In genomic region chr3:36496746-36497145, GRCm38 (mm10) we compare ENCODE assay signal across 9 mouse cellular contexts. TPM values are rescaled to one million over a fixed set of nuclear protein-coding genes. Genes with fewer than 3 reads are reported as not detected.
A peak's percentile ranks its signal among the peaks of the same experiment; 100 is the strongest.
DNase-seq lines count a peak whose midpoint lies in the region; ATAC-seq and TF ChIP-seq lines count a peak whose summit lies in the region.
"Had no signal": no experiment of that assay in that cellular context is flagged by ENCODE, and none has a peak within 500 bp of the region (broad histone marks: within the 10 kb centered on the region; RNA-seq: fewer than 3 reads in every experiment).

No protein-coding gene starts in this region.

- no peaks in the 10 kb centered on the region for H3K9me3 ChIP-seq in embryonic facial prominence, embryonic 10.5 days
- no peaks in the 10 kb centered on the region for H3K9me3 ChIP-seq in kidney, postnatal 0 days (replicated peaks; ENCODE audit: low read length)
- H3K9me3 ChIP-seq in liver, postnatal 0 days (ENCODE audit: low read length), result no peaks in the 10 kb centered on the region
- H3K9me3 ChIP-seq: hindbrain, embryonic 15.5 days had no signal

- H3K9ac ChIP-seq in kidney, postnatal 0 days (ENCODE audit: low read depth, low read length), result no peak overlapping the region
- no peak overlapping the region for H3K9ac ChIP-seq in liver, postnatal 0 days (replicated peaks)
- H3K9ac ChIP-seq: hindbrain, embryonic 15.5 days had no signal

- peak; percentile 53 for ATAC-seq in kidney, postnatal 0 days (replicated peaks; ENCODE audit: low FRiP score, low read depth)
- ATAC-seq in liver, postnatal 0 days, result no peak

- 0 out of 2 replicates have a peak, but pooled peaks cover 2% of the 10 kb centered on the region for H3K4me1 ChIP-seq in embryonic facial prominence, embryonic 10.5 days
- H3K4me1 ChIP-seq in kidney, postnatal 0 days (replicated peaks; ENCODE audit: insufficient read depth, low read length), result no peaks in the 10 kb centered on the region
- H3K4me1 ChIP-seq in liver, postnatal 0 days (ENCODE audit: insufficient read depth), result no peaks in the 10 kb centered on the region
- H3K4me1 ChIP-seq: hindbrain, embryonic 15.5 days had no signal

- no peaks in the 10 kb centered on the region for H3K36me3 ChIP-seq in embryonic facial prominence, embryonic 10.5 days (replicated peaks)
- H3K36me3 ChIP-seq in kidney, postnatal 0 days (ENCODE audit: insufficient read depth, low read length), result no peaks in the 10 kb centered on the region
- H3K36me3 ChIP-seq in liver, postnatal 0 days (replicated peaks; ENCODE audit: insufficient read depth, low read length), result no peaks in the 10 kb centered on the region
- H3K36me3 ChIP-seq: hindbrain, embryonic 15.5 days had no signal

- H3K27me3 ChIP-seq in embryonic facial prominence, embryonic 10.5 days (replicated peaks; ENCODE audit: low read depth, poor library complexity, severe bottlenecking), result peaks cover 7% of the 10 kb centered on the region
- no peaks in the 10 kb centered on the region for H3K27me3 ChIP-seq in kidney, postnatal 0 days (ENCODE audit: insufficient read depth, low read length)
- no peaks in the 10 kb centered on the region for H3K27me3 ChIP-seq in liver, postnatal 0 days (ENCODE audit: insufficient read depth, low read length)

- no peak for TF ChIP-seq EP300 in liver, postnatal 0 days (IDR thresholded peaks at IDR 0.05; ENCODE audit: low read depth)

- TF ChIP-seq CTCF in kidney, postnatal 0 days (IDR thresholded peaks at IDR 0.05; ENCODE audit: low read depth), result peak; percentile 84
- TF ChIP-seq CTCF in liver, postnatal 0 days (IDR thresholded peaks at IDR 0.05; ENCODE audit: low read depth), result peak; percentile 75

- H3K4me2 ChIP-seq in kidney, postnatal 0 days (ENCODE audit: low read length), result no peak overlapping the region
- H3K4me2 ChIP-seq in liver, postnatal 0 days (ENCODE audit: low read depth, low read length), result no peak overlapping the region
- H3K4me2 ChIP-seq: hindbrain, embryonic 15.5 days had no signal

- H3K27ac ChIP-seq in embryonic facial prominence, embryonic 10.5 days (replicated peaks), result no peak overlapping the region
- H3K27ac ChIP-seq in kidney, postnatal 0 days, result no peak overlapping the region
- H3K27ac ChIP-seq in liver, postnatal 0 days (ENCODE audit: low read depth), result no peak overlapping the region
- H3K27ac ChIP-seq: hindbrain, embryonic 15.5 days had no signal

- DNase-seq in CD8-positive naive resting alpha-beta T cell, adult 2 months (ENCODE audit: low read depth in 2 of 2, low spot score in 2 of 2), result peak; percentile 8 to 39
- peak; percentile 80 for DNase-seq in adrenal gland, postnatal 10 days
- peak; percentile 79 for DNase-seq in embryonic facial prominence, embryonic 10.5 days (ENCODE audit: low spot score)
- peak; percentile 67 for DNase-seq in heart, adult 8-10 months (ENCODE audit: low spot score)
- peak; percentile 92 for DNase-seq in kidney, postnatal 0 days (ENCODE audit: low spot score)
- peak; percentile 72 for DNase-seq in liver, postnatal 0 days
- peak; percentile 52 for DNase-seq in ovary, postnatal 14 days (ENCODE audit: low spot score)
- peak; percentile 74 for DNase-seq in urinary bladder, postnatal 14 days (ENCODE audit: low spot score)

- no peak overlapping the region for H3K4me3 ChIP-seq in embryonic facial prominence, embryonic 10.5 days
- H3K4me3 ChIP-seq in kidney, postnatal 0 days (replicated peaks; ENCODE audit: low read depth, low read length), result no peak overlapping the region
- H3K4me3 ChIP-seq in liver, postnatal 0 days (ENCODE audit: low read depth, low read length), result no peak overlapping the region
- H3K4me3 ChIP-seq: hindbrain, embryonic 15.5 days had no signal

- WGBS in embryonic facial prominence, embryonic 10.5 days, result 18% methylated on average over 14 of the region's 14 CpGs
- 17% methylated on average over 14 of the region's 14 CpGs for WGBS in kidney, postnatal 0 days
- 17% methylated on average over 14 of the region's 14 CpGs for WGBS in liver, postnatal 0 days (ENCODE audit: insufficient replicate concordance)

RNA-seq across cellular contexts. Expression of gene 1810062G17Rik, which starts 21.0 kb away (rescaled TPM):
- 1 to 10 TPM; 2.6 to 2.7 TPM for total RNA-seq in adrenal gland, postnatal 10 days (2021)
- 0.39 and 0.78 TPM in 2 replicates for polyA plus RNA-seq in embryonic facial prominence, embryonic 10.5 days (2016; fragmentation: Nextera tagmentation; extraction: Ambion mirVana)
- total RNA-seq in heart, adult 8-10 months (2022), result under 1 TPM in 2 of 4 experiments, not detected in 2; 0.32 to 0.87 TPM
- polyA plus RNA-seq in kidney, postnatal 0 days (2015; fragmentation: Nextera tagmentation; extraction: Ambion mirVana), result 4.8 and 4.9 TPM in 2 replicates
- polyA plus RNA-seq in liver, postnatal 0 days (2015; fragmentation: Nextera tagmentation; extraction: Ambion mirVana), result 1.6 and 1.9 TPM in 2 replicates

RNA-seq across cellular contexts. Expression of gene Anxa5, which starts 21.1 kb away (rescaled TPM):
- 100 to 1,000 TPM; 410 to 415 TPM for total RNA-seq in adrenal gland, postnatal 10 days (2021)
- 104 and 116 TPM in 2 replicates for polyA plus RNA-seq in embryonic facial prominence, embryonic 10.5 days (2016; fragmentation: Nextera tagmentation; extraction: Ambion mirVana)
- total RNA-seq in heart, adult 8-10 months (2022), result 100 to 1,000 TPM; 107 to 114 (median 108) TPM
- polyA plus RNA-seq in kidney, postnatal 0 days (2015; fragmentation: Nextera tagmentation; extraction: Ambion mirVana), result 291 and 326 TPM in 2 replicates
- polyA plus RNA-seq in liver, postnatal 0 days (2015; fragmentation: Nextera tagmentation; extraction: Ambion mirVana), result 54.1 and 59.1 TPM in 2 replicates

RNA-seq across cellular contexts. Expression of gene Gm11549, which starts 24.9 kb away (rescaled TPM):
- total RNA-seq in adrenal gland, postnatal 10 days (2021), result under 1 TPM; 0.09 to 0.70 TPM
- polyA plus RNA-seq in embryonic facial prominence, embryonic 10.5 days (2016; fragmentation: Nextera tagmentation; extraction: Ambion mirVana), result not detected in 2 replicates
- total RNA-seq in heart, adult 8-10 months (2022), result not detected
- polyA plus RNA-seq in kidney, postnatal 0 days (2015; fragmentation: Nextera tagmentation; extraction: Ambion mirVana), result not detected in 2 replicates
- not detected in 2 replicates for polyA plus RNA-seq in liver, postnatal 0 days (2015; fragmentation: Nextera tagmentation; extraction: Ambion mirVana)

RNA-seq across cellular contexts. Expression of gene Exosc9, which starts 55.7 kb away (rescaled TPM):
- 10 to 100 TPM; 31.4 to 32.1 TPM for total RNA-seq in adrenal gland, postnatal 10 days (2021)
- 98.2 and 102 TPM in 2 replicates for polyA plus RNA-seq in embryonic facial prominence, embryonic 10.5 days (2016; fragmentation: Nextera tagmentation; extraction: Ambion mirVana)
- 10 to 100 TPM; 17.5 to 19.1 (median 18.5) TPM for total RNA-seq in heart, adult 8-10 months (2022)
- polyA plus RNA-seq in kidney, postnatal 0 days (2015; fragmentation: Nextera tagmentation; extraction: Ambion mirVana), result 47.5 and 48.6 TPM in 2 replicates
- 22.9 and 24.8 TPM in 2 replicates for polyA plus RNA-seq in liver, postnatal 0 days (2015; fragmentation: Nextera tagmentation; extraction: Ambion mirVana)

Comparison
In these comparisons a context has a peak if more than half of its experiments do, and no peak if none do; other contexts are left out.
1. DNase-seq: peak in every context shown above with its lines; median percentile 92 in kidney, postnatal 0 days; 80 in adrenal gland, postnatal 10 days; 79 in embryonic facial prominence, embryonic 10.5 days; 74 in urinary bladder, postnatal 14 days; 72 in liver, postnatal 0 days; 67 in heart, adult 8-10 months; 52 in ovary, postnatal 14 days; 24 in CD8-positive naive resting alpha-beta T cell, adult 2 months.